Mouse (Mus musculus) liver, embryonic 15.5 days (tissue): ENCODE measurements around the gene Cbx4. TPM values are rescaled to one million over a fixed set of nuclear protein-coding genes. Genes with fewer than 3 reads are reported as not detected.
A peak's percentile ranks its signal among the peaks of the same experiment; 100 is the strongest.

ENCODE experiments used
- ATAC-seq: fragments of 200-750 bp; cut with Nextera tagmentation; 2 replicates; pipeline ENCODE4 v1.8.0; 2017; ENCODE audit warnings: moderate number of reproducible peaks, mild to moderate bottlenecking, moderate library complexity; ENCODE audit not compliant: insufficient read depth
- H3K27ac ChIP-seq: fragments of 300-500 bp; sonication (generic); replicated peaks from 2 replicates; pipeline ENCODE4 v1.5.1; 2015; ENCODE audit warnings: mild to moderate bottlenecking, inconsistent platforms
- H3K27me3 ChIP-seq: fragments of 300-500 bp; sonication (generic); 2 replicates; pipeline ENCODE4 v1.6.1; 2015; ENCODE audit warnings: mild to moderate bottlenecking, inconsistent platforms
- H3K36me3 ChIP-seq: fragments of 300-500 bp; sonication (generic); replicated peaks from 2 replicates; pipeline ENCODE4 v1.6.1; 2015; ENCODE audit warnings: moderate library complexity, mild to moderate bottlenecking, inconsistent platforms
- H3K4me1 ChIP-seq: fragments of 300-500 bp; sonication (generic); replicated peaks from 2 replicates; pipeline ENCODE4 v1.6.1; 2015; ENCODE audit warnings: inconsistent platforms
- H3K4me2 ChIP-seq: fragments of 300-500 bp; sonication (generic); 2 replicates; pipeline ENCODE4 v1.6.1; 2015; ENCODE audit warnings: moderate library complexity, mild to moderate bottlenecking, inconsistent platforms
- H3K4me3 ChIP-seq: fragments of 300-500 bp; sonication (generic); replicated peaks from 2 replicates; pipeline ENCODE4 v1.5.1; 2015; ENCODE audit warnings: mild to moderate bottlenecking, inconsistent platforms
- H3K9ac ChIP-seq: fragments of 300-500 bp; sonication (generic); 2 replicates; pipeline ENCODE4 v1.6.1; 2015; ENCODE audit warnings: moderate library complexity, mild to moderate bottlenecking, inconsistent platforms
- H3K9me3 ChIP-seq: fragments of 300-500 bp; sonication (generic); replicated peaks from 2 replicates; pipeline ENCODE4 v1.6.1; 2016; ENCODE audit warnings: inconsistent platforms
- whole genome bisulfite sequencing: fragments of 180-500 bp; shearing (Covaris S2); methylation state at CpG from one replicate; pipeline ENCODE4 v1.1.7; 2015; ENCODE audit warnings: mixed read lengths; ENCODE audit not compliant: insufficient replicate concordance; 5-methylcytosine and 5-hydroxymethylcytosine counted together
- polyA plus RNA-seq: library from polyadenylated mRNA; unstranded; fragments of >200 nt; fragmentation: Nextera tagmentation; extraction: Ambion mirVana; gene quantifications from 2 replicates; pipeline ENCODE4 v1.2.1, GENCODE M21; 2015

Gene Cbx4
- polyA plus RNA-seq, 1 experiment from 2014 or later: 2.9 TPM

DNA sequence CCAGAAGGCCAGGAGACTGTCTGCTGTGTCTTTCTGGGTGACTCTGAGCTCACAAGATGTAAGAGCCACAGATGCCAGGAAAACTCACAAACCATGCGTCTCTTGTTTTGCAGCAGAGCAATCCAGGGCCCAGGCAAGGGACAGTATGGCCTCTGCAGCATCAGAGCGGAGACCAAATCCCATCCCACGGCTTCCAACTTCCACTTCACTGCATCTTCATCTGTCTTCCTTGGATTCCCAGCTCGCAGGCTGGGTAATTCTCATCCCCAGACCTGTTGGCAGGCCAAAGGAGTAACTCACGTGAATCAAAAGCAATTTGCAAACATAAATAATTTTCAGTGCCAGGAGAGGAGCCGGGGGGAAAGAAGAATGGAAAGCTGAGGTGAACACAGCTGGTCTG is 13.0 kb downstream of the Cbx4 start:
- Histone ChIP-seq H3K9ac (no peak overlapping the region), H3K4me2 (no peak overlapping the region), H3K4me3 (no peak overlapping the region), H3K27ac (no peak overlapping the region), H3K27me3 (peaks cover 33% of the 10 kb centered on the region), H3K4me1 (no peaks in the 10 kb centered on the region), H3K36me3 (no peaks in the 10 kb centered on the region), H3K9me3 (no peaks in the 10 kb centered on the region)
- 49% methylated on average over 6 of the region's 6 CpGs for WGBS
- no peak for ATAC-seq

DNA sequence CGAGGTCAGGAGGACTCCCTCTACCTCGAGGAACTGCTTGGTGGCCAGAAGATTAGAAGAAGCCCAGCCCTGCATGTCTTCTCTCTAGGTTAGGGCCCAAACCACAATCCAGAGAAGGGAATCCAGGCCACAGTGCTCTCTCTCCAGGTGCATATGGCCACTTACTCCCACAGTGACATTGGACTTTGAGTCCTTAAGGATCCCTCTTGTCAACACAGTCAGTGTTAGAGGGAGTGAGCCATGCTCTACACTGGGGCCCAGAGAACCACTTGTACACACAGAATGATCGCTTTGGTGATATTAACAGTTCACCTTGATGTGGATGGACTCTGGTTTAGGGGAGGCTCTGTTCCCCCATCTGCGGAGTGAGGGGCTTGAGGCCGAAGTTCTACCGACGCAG is 13.8 kb downstream of the Cbx4 start:
- ATAC-seq: no peak
- Histone ChIP-seq H3K4me3 (no peak overlapping the region), H3K36me3 (no peaks in the 10 kb centered on the region), H3K27ac (no peak overlapping the region), H3K9ac (no peak overlapping the region), H3K27me3 (peaks cover 33% of the 10 kb centered on the region), H3K4me1 (no peaks in the 10 kb centered on the region), H3K4me2 (no peak overlapping the region), H3K9me3 (no peaks in the 10 kb centered on the region)
- 54% methylated on average over 7 of the region's 7 CpGs for WGBS

DNA sequence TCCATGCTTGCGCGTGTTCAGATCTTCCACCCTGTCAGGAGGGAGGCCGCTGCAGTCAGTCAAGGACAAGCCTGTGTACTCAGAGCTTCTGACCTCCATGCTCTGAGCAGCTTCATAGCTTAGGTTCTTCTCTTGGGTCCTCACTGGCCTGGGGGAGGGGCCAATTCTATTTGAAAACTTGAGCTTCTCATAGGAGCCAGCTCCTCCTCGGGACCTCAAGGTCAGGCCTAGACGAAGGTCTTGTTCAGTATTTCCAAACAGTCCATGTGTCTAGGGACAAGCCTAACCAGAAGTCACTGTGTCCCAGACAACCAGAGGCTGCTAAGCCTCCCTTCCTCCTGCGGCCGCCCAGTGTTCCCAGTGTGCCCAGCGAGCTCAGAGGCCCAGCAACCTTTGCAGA is 19.2 kb downstream of the Cbx4 start:
- no peak overlapping the region for H3K4me3 ChIP-seq
- no peaks in the 10 kb centered on the region for H3K9me3 ChIP-seq
- ATAC-seq: no peak
- no peak overlapping the region for H3K4me2 ChIP-seq
- H3K27ac ChIP-seq: no peak overlapping the region
- H3K36me3 ChIP-seq: no peaks in the 10 kb centered on the region
- WGBS: 69% methylated on average over 8 of the region's 8 CpGs
- peaks cover 42% of the 10 kb centered on the region for H3K27me3 ChIP-seq
- no peaks in the 10 kb centered on the region for H3K4me1 ChIP-seq
- H3K9ac ChIP-seq: no peak overlapping the region

- no peaks in the 10 kb centered on the region for H3K9me3 ChIP-seq
- 4% methylated on average over 3 of the region's 3 CpGs for WGBS
- H3K9ac ChIP-seq: no peak overlapping the region
- H3K4me3 ChIP-seq: no peak overlapping the region
- no peak overlapping the region for H3K4me2 ChIP-seq
- H3K4me1 ChIP-seq: peaks cover 27% of the 10 kb centered on the region
- peaks cover 99% of the 10 kb centered on the region for H3K27me3 ChIP-seq
- no peak for ATAC-seq
- H3K27ac ChIP-seq: no peak overlapping the region
- no peaks in the 10 kb centered on the region for H3K36me3 ChIP-seq
Observed at GRCm38 (mm10) chr11:119059256-119059655, 26.8 kb downstream of the Cbx4 start.

DNA sequence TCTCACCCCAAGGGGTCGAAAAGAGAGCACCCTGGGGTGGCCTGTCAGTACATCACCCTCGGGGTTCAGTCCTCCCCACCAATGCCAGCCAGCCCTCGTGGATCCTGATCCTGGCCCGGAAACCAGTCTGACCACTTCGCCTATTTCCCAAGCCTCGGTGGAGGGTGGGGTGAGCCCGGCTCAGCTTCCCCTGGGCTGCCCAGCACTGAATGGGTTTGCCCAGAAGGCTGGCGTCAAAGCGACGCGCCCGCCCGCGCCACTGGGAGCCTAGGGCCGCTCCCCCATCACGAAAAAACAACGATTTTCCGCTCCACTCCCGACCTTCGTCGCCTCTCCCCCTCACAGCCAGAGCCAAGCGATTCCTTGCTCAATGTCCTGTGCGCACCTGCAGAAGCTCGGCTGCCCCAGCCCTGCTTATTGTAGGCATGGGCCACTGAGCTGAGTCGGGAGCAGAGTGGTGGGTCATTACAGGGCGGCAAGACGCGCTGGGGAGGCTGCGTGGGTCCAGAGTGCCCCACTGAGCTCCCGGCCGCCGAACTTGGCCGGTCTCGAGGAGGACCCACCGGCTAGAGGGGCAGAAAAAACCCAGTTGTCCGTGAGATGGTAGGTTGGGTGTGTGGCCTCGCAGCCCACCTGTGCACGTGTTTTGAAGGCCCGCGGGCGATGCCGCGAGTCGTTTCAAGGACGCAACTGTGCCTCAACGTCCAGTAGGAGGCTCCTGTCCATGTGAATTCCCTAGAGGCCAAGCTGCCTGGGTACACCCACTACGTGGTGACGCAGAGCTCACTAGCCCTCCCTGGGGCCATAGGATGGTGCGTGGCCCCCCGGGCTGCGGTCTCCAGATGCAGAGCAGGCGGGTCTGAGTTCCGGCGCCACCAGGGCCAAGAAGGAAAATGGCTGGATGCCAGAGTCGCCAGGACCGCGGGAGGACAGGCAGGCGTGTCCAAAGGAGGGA is 27.7 kb downstream of the Cbx4 start:
- no peaks in the 10 kb centered on the region for H3K36me3 ChIP-seq
- peaks cover 100% of the 10 kb centered on the region for H3K27me3 ChIP-seq
- peak overlapping the region; percentile 79 for H3K4me2 ChIP-seq
- H3K9me3 ChIP-seq: no peaks in the 10 kb centered on the region
- no peak for ATAC-seq
- H3K4me3 ChIP-seq: peak overlapping the region; percentile 16
- H3K27ac ChIP-seq: no peak overlapping the region
- H3K4me1 ChIP-seq: peaks cover 34% of the 10 kb centered on the region
- 3% methylated on average over 58 of the region's 58 CpGs for WGBS
- H3K9ac ChIP-seq: no peak overlapping the region

- Histone ChIP-seq H3K4me3 (peak overlapping the region; percentile 55), H3K27me3 (peaks cover 100% of the 10 kb centered on the region), H3K4me1 (peaks cover 44% of the 10 kb centered on the region), H3K36me3 (no peaks in the 10 kb centered on the region), H3K9me3 (no peaks in the 10 kb centered on the region), H3K9ac (no peak overlapping the region), H3K4me2 (peak overlapping the region; percentile 79), H3K27ac (no peak overlapping the region)
- no peak for ATAC-seq
- WGBS: 2% methylated on average over 9 of the region's 9 CpGs
Observed at GRCm38 (mm10) chr11:119057291-119057690, 28.7 kb downstream of the Cbx4 start.

DNA sequence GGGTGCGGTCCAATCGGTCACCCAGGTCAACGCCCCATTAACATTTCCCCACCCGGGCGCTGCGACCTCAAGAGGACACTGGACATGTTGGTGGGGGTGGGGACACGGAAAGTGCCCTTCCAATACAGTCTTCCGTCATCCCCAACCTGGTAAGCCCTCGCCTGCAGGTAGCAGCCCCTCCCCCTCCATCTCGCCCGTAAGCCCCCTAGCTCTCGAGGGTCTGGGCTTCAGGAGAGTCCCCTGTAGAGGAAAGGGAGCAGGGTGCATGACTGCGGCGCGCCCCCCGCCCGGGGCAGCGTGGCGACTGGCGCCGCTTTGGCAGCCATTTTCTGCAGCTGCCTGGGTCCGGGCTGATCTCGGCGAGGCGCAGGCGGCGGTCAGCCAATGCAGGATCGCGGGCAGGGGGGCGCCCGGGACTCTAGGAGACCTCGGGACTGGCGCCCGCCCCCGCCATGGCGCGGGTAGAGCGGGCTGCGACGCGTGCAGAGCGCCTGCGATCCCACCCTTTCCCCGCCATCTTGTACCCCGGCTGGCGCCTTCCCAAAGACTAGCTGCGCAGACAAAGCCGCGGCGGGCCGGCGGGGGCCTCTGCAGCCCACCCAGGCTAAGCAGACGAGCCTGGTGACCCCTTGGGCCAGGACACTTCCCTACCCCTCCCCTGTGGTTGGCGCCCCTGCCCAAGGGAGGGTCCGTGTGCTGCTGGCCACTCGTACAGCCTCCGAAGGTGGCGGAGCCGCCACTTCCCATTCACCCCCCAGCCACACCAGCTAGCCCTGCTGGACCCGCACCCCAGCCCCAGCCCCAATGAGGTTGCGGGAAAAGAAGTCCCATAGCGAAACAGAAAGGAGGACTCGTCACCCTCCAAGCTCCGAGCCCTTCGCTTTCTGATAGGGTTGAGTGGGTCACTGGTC is 29.5 kb downstream of the Cbx4 start:
- ATAC-seq: no peak
- Histone ChIP-seq H3K9me3 (no peaks in the 10 kb centered on the region), H3K36me3 (no peaks in the 10 kb centered on the region), H3K27ac (no peak overlapping the region), H3K4me3 (peak overlapping the region; percentile 55), H3K4me2 (peak overlapping the region; percentile 79), H3K27me3 (peaks cover 100% of the 10 kb centered on the region), H3K4me1 (peaks cover 49% of the 10 kb centered on the region), H3K9ac (peak overlapping the region; percentile 39)
- WGBS: under 1% methylated on average over 65 of the region's 65 CpGs

GRCm38 (mm10) chr11:119055571-119056131 is 30.4 kb downstream of the Cbx4 start:
- 1% methylated on average over 32 of the region's 32 CpGs for WGBS
- peak overlapping the region; percentile 55; the same call in 1 of the 2 replicates for H3K4me3 ChIP-seq
- H3K36me3 ChIP-seq: no peaks in the 10 kb centered on the region
- peaks cover 100% of the 10 kb centered on the region for H3K27me3 ChIP-seq
- peak overlapping the region; percentile 79 for H3K4me2 ChIP-seq
- no peaks in the 10 kb centered on the region for H3K9me3 ChIP-seq
- H3K9ac ChIP-seq: no peak overlapping the region
- H3K4me1 ChIP-seq: peaks cover 49% of the 10 kb centered on the region
- ATAC-seq: no peak
- H3K27ac ChIP-seq: no peak overlapping the region

DNA sequence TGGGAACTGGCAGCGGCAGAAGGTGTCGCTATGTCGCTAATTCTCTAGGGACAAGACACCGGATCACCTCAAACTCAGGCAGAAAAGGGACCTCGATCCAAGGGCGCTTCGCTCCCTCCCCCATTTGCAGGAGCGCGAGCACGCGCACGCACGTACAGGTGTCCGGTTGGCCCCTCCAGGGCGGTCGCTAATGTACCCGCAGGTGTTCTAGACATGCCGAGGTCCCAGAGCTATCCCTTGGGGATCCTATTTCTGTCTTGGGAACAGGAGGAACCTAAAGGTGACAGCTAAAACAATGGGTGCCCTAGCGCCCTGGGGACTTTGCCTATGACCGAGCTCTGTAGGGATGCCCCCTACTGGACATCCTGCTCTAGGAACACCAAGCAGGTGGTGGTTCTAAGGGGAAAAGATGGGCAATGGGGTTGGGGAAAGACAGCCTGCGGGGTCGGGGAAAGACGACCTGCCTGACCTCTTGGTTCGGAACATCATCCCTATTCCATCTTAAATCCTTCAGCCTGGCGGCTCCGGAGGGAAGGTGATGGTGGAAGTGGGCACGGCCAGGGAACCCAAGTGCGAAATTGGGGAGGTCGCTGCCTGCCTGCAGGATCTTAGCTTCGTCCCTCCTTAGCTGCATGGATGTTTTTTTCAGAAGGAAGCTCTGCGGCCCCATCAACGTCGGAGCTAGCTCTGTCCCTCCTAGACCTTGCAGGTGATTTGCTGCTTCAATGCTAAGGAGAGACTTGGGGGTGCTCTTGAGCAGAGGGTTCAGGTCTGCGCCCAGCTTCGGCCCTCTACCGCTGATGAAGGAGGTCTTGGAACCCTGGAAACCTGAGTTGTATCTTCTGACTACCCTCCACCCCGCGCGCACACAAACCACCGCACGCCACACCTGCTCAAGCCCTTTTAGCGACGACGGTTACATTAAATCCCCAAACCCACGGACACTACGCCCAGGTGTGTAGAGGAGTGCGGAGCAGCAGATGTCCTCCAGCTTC is 31.4 kb downstream of the Cbx4 start:
- no peaks in the 10 kb centered on the region for H3K36me3 ChIP-seq
- H3K9me3 ChIP-seq: no peaks in the 10 kb centered on the region
- no peak overlapping the region for H3K4me3 ChIP-seq
- peaks cover 49% of the 10 kb centered on the region for H3K4me1 ChIP-seq
- H3K27ac ChIP-seq: no peak overlapping the region
- WGBS: 4% methylated on average over 47 of the region's 47 CpGs
- peaks cover 100% of the 10 kb centered on the region for H3K27me3 ChIP-seq
- ATAC-seq: no peak
- H3K9ac ChIP-seq: no peak overlapping the region
- peak overlapping the region; percentile 13 for H3K4me2 ChIP-seq

DNA sequence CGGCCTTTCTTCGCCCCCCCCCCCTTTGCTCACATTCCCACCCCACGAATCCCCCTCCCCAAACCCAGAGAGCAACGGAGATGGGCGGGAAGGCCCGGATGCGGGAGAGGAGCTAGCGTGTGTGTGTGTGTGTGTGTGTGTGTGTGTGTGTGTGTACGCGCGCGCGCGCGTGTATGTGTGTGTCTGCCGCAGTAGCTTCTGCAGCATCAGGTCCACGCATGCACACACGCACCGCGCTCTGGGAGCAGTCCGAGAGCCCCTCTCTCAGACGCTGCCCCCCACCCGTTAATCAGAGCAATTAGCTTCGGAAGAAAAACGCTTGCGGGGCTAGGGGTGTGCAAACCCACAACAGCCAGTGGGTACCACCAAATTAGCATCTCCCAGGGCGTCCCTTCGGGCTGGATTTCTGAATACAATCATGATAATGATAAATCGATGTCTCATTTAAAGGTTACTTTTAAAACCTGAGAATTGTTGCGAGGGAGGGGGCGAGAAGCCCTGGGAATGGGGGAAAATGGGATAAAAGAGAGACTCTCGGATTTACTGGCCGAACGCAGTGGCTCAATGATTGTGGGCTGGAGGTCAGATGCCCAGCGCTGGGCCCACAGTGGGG is 32.2 kb downstream of the Cbx4 start:
- no peaks in the 10 kb centered on the region for H3K9me3 ChIP-seq
- H3K4me1 ChIP-seq: peaks cover 48% of the 10 kb centered on the region
- H3K36me3 ChIP-seq: no peaks in the 10 kb centered on the region
- H3K4me2 ChIP-seq: peak overlapping the region; percentile 53
- no peak for ATAC-seq
- peaks cover 100% of the 10 kb centered on the region for H3K27me3 ChIP-seq
- 4% methylated on average over 34 of the region's 35 CpGs for WGBS
- no peak overlapping the region for H3K9ac ChIP-seq
- H3K27ac ChIP-seq: no peak overlapping the region
- H3K4me3 ChIP-seq: peak overlapping the region; percentile 22; the same call in 1 of the 2 replicates
